Mouse (Mus musculus): ENCODE results near the gene Tns4.

Gene Tns4

GRCm38 (mm10) chr11:99093740-99094139 is 4.6 kb upstream of the Tns4 start:
- in situ Hi-C loops (cut with MboI) = no loop called here

DNA sequence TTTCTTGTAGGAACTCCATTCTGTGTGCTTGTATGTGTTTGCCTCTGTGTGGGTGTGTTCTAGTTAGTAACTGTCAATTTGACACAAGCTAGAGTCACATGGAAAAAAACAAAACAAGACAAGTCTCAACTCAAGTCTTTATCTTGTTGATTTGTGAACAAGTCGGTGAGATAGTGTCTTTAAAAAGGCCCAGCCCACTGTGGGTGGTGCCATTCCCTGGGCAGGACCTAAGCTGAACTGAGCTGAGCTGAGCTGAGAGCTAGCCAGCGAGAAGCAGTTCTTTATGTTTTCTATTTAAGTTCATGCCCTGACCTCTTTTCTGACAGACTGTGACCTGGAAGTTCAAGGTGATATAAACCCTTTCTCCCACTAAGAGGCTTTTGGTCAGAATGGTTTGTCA is 2.6 kb upstream of the Tns4 start:
- in situ Hi-C loops (cut with MboI) = no loop called here

GRCm38 (mm10) chr11:99090391-99090790 is 1.3 kb upstream of the Tns4 start:
- in situ Hi-C loops (cut with MboI) = no loop called here

- in situ Hi-C loops (cut with MboI) = no loop called here
Observed at GRCm38 (mm10) chr11:99088486-99088885, 620 bp downstream of the Tns4 start.

GRCm38 (mm10) chr11:99084366-99084765 is 4.7 kb downstream of the Tns4 start:
- in situ Hi-C loops (cut with MboI) = no loop called here

DNA sequence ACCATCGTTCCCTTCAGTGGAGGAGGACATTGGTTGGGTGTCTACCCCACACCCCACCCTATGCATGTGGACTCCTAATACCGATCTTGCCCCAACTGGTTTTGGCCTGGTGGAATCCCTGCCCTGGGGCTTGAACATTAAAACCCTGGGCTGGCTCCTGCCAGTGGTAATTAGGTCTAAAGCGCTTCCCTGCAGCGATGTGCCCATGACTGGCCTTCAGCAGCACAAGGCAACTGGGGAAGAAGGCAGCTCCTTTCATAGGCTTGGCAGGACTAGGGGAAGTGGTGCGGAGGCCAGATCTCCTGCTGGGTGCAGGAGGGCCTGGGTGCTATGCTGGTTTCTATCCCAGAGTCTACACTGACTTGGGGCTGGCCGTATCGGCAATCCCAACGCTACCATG is 5.6 kb downstream of the Tns4 start:
- in situ Hi-C loops (cut with MboI) = no loop called here

DNA sequence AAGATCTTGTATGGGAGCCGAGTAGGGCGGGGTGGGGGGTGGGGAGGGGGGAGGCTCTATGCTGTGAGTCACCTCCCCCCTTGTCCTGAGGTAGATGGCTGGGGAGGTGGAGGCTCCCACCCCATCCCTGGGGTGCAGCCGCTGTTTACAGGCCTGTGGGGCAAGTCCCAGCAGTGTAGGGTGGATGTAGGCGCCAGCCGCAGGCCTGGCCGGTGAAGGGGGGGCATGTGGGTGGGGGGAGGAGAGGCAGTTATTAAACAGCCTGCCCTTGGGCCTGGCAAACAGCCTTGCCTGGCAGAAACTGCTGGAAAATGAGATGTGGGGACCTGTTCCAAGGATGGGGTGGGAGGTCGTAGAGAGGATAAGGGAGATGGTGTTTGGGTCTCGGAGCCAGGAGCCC is 7.0 kb downstream of the Tns4 start:
- in situ Hi-C loops (cut with MboI) = no loop called here

DNA sequence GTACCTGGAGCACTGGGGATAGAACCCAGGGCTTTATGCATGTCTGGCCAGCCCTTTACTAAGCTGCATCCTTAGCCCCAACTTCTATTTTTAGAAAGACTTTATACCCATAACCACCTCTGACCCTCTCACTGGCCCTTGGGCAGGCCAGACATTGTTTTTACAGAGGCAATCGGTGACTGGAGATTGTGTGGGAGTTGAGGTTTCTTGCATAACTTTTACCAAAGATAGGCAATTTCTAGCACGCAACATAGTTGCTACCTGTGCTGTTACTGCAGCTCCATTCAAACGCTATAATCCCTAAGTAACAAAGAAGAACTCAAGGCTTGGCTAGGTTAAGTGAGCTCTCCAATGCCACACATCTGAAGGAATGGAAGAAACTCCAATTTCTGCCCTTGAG is 7.5 kb downstream of the Tns4 start:
- in situ Hi-C loops (cut with MboI) = no loop called here

DNA sequence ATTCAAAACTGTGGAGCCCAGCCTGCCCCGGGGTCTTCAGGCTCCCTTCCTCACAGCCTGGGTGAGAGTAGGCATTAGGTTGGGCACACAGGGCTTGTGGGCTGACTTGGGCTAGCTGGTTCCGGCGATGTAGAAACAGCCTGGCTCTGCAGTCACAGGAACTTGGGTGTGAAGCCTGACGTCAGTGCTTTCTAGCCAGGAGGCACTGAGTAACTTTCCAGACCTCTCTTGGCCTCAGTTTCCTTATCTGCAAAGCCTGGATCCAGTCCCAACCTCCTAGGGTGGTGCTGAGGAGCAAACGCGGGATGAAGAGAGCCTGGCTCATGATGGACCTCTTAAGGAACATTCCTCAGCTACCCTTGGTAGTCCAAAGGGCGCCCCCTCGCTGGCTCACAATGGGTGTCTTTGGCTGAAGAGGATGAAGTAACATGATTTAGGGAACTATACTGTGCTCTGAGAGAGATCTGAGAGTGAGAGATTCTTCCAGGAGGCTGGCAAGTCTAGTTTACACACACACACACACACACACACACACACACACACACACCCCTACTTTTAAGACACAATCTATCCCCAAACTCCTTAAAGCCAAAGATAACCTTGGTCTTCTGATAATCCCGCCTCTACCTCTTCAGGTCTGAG is 8.1 kb downstream of the Tns4 start:
- in situ Hi-C loops (cut with MboI) = no loop called here

DNA sequence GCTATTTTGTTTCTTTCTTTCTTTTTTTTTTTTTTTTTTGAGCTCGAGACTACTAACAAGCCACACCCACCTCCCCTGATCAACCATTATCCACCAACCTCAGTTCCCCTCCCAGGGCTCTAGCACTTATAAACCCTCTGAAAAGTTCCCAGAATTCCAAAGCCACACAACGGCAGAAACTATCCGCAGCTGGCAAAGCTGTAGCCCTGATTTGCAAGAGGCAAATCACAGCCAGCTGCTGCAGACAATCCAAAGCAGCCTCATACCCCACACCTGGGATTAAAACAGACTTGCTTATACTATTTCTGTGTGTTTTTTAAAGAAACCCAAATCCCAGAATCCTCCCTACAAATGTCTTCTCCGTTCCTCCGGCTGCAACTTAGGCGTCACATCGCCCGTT is 11.2 kb downstream of the Tns4 start:
- in situ Hi-C loops (cut with MboI) = no loop called here

- in situ Hi-C loops (cut with MboI) = no loop called here
Observed at GRCm38 (mm10) chr11:99076744-99077319, 12.3 kb downstream of the Tns4 start.

DNA sequence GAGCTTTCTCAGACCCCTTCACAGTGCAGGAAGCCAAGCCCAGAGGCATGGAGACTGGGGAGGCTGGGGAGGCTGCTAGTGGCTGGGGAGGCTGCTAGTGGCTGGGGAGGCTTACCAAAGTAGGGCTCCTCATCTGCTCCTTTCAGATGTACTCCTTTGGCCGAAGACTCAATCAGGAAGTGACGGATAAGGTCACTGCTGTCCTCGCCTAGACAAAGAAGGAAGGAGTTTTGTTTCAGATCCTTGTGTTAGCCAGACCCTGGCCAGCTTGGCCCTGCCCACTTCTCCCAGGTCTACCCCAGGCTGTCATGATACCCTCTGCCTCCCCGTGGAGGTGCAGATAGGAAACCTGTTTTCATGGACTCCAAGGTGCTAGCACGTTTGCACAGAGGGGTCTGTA is 15.3 kb downstream of the Tns4 start:
- in situ Hi-C loops (cut with MboI) = no loop called here

DNA sequence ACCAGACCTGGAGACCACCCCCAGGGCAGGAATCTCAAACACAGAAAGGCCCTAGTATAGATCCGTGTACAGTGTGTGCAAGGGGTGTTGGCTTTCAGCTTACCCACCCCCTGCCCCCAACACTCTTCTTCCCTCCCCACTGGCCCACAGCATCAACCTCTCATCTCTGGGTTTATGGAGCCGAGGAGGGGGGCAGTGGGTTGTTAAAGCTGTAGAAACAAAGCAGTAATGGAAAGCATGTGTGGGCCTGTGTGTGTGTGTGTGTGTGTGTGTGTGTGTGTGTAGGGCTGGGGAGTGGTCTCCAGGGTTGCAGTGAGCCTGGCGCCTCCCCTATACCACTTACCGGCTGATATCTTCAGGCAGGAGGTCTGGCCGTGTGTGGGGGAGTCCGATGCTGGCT is 17.2 kb downstream of the Tns4 start:
- in situ Hi-C loops (cut with MboI) = no loop called here

DNA sequence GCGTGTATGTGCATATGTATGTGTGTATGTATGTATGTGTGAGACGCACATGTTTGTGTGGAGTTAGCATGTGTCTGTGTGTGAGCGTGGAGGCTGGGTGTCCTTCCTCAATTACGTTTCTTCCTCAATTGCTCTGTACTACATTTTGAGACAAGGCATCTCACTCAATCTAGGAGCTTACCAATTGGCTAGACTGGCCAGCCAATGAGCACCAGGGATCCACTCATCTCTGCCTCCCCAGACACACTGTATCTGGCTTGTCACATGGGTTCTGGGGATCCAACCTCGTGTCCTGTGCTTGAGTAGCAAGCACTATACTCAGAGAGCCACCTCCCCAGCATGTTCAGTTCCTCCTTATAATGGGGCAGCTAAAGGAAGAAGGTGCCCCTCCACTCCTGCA is 20.7 kb downstream of the Tns4 start:
- in situ Hi-C loops (cut with MboI) = no loop called here

GRCm38 (mm10) chr11:99067591-99067990 is 21.5 kb downstream of the Tns4 start:
- in situ Hi-C loops (cut with MboI) = no loop called here

DNA sequence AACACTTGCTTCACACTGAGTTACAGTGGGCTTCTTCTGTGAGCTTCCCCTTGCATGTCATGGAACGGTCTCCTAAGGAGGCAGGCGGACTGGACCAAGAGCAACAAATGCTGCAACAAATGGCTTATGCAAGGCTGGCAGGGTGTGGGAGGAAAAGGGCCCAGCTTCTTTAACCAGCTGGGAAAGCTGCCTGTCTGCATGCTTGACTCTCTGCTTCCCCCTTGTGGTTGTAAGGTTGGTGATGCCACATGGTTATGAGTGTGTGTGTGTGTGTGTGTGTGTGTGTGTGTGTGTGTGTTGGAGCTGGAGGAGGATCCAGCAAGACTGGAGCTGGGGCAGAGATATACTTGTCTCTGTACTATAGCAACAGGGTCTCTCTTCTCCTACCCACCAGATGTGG is 23.1 kb downstream of the Tns4 start:
- in situ Hi-C loops (cut with MboI) = no loop called here

- in situ Hi-C loops (cut with MboI) = no loop called here
Observed at GRCm38 (mm10) chr11:99065353-99065752, 23.8 kb downstream of the Tns4 start.

GRCm38 (mm10) chr11:99063406-99064131 is 25.5 kb downstream of the Tns4 start:
- in situ Hi-C loops (cut with MboI) = no loop called here

GRCm38 (mm10) chr11:99062661-99063060 is 26.4 kb downstream of the Tns4 start:
- in situ Hi-C loops (cut with MboI) = no loop called here

DNA sequence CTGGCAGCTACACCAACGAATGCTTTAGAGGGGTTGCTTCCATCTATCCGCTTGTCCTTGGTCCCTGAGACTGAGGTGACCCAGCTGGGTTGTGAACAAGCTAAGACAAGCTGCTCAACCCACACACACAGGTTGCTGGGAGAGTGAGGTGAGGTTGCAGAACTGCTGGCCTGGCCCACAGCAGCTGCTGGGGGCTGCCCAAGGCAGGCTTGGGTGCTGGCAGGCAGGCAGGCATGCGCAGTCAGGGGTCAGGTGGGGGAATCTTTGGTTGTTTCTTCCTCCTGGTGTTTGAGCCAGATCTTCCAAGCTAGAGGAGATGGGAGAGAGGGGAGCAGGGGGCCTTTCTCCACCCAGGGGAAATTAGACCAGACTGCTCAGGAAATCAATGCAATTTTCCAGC is 28.7 kb downstream of the Tns4 start:
- in situ Hi-C loops (cut with MboI) = no loop called here

GRCm38 (mm10) chr11:99055571-99056452 is 33.3 kb downstream of the Tns4 start:
- in situ Hi-C loops (cut with MboI) = no loop called here

GRCm38 (mm10) chr11:99055143-99055542 is 34.0 kb downstream of the Tns4 start:
- in situ Hi-C loops (cut with MboI) = no loop called here

All from mature B cell (primary cell).